Mouse (Mus musculus): ENCODE results near the gene Cldn6.

- TF ChIP-seq GATA1 (IDR thresholded peaks at IDR 0.05; ENCODE audit: borderline replicate concordance, low read length) (no peak), FLI1 (IDR thresholded peaks at IDR 0.05; ENCODE audit: low read length) (no peak)
Observed at GRCm38 (mm10) chr17:23700079-23700478, 21.0 kb downstream of the Cldn6 start.

All from megakaryocyte, embryonic 14.5 days (primary cell).